Mouse (Mus musculus): ENCODE results near the gene Gm49721. TPM values are rescaled to one million over a fixed set of nuclear protein-coding genes. Genes with fewer than 3 reads are reported as not detected.
"Not testable (repeated sequence)": the region's sequence is repeated elsewhere in the genome, so short reads cannot be mapped to it uniquely, and the experiment has no call there.

Gene Gm49721
- polyA plus RNA-seq, 1 experiment from 2014 or later, result not detected

DNA sequence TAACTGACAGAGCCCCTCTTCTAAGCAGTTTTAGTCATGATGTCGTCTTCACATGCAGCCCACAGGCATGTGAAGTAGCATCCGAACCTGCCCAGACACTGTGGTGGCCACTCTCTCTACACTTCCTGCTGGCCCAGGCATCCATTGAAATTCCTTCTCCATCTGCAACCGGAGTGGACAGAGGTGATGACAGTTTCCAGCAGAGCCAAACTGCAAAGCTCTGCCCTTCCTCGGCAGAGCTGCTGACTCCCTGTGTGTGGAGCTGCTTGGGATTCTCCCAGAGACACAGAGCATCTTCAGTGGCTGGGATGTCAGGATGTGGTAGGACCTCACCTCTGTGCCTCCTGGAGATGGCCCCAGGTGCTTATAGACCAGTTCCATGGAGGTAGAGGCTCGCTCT, 105.8 kb downstream of the Gm49721 start:
- not testable (repeated sequence) for H3K9ac ChIP-seq (replicated peaks; ENCODE audit: low read length); H3K27me3 ChIP-seq (ENCODE audit: control insufficient read depth, insufficient read depth, low read length); H3K36me3 ChIP-seq (ENCODE audit: control insufficient read depth, insufficient read depth, low read length); H3K27ac ChIP-seq (replicated peaks; ENCODE audit: low read depth, low read length); H3K9me3 ChIP-seq (ENCODE audit: control insufficient read depth, low read length); H3K4me3 ChIP-seq (replicated peaks; ENCODE audit: low read depth, low read length); ATAC-seq (ENCODE audit: low FRiP score, low TSS enrichment); DNase-seq; H3K4me2 ChIP-seq (ENCODE audit: low read length); H3K4me1 ChIP-seq (ENCODE audit: control insufficient read depth, insufficient read depth, low read length)
- WGBS, result no CpG with 5 or more reads among the region's 5 CpGs

DNA sequence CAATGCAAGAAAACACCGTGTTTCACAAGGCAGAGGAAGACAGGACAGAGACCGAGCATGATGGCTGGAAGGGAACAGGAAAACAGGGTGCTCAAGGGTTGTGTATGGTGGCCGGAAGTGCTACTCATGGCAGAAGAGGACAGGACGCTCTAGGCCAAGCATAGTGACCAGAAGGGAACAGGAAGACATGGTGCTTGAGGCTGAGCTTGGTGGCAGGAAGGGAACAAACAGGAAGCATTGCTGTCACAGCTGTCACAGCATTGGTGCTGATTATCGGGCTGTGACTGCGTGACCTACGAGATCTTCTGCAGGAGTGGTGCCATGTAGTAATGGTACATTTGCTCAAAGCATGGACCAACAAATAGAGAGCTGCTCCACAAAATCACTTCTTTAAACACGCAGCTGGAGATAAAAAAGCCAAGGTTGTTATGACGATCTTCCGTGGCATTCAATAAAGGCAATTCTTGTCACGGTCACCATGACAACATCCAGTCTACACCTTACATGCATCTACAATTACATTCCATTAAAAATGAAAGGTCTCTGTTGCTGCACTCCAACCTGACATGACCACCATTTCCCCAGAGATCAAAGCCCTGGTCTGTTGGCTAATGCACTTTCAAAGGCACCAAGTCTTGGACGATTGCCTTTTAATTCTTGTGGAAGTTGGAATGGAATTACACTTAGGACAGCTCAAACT, 106.9 kb downstream of the Gm49721 start:
- H3K4me1 ChIP-seq (ENCODE audit: control insufficient read depth, insufficient read depth, low read length); H3K9me3 ChIP-seq (ENCODE audit: control insufficient read depth, low read length); ATAC-seq (ENCODE audit: low FRiP score, low TSS enrichment); H3K36me3 ChIP-seq (ENCODE audit: control insufficient read depth, insufficient read depth, low read length); H3K9ac ChIP-seq (replicated peaks; ENCODE audit: low read length); H3K4me2 ChIP-seq (ENCODE audit: low read length); H3K27ac ChIP-seq (replicated peaks; ENCODE audit: low read depth, low read length); H3K27me3 ChIP-seq (ENCODE audit: control insufficient read depth, insufficient read depth, low read length); H3K4me3 ChIP-seq (replicated peaks; ENCODE audit: low read depth, low read length); DNase-seq: not testable (repeated sequence)
- no CpG with 5 or more reads among the region's 12 CpGs for WGBS

DNA sequence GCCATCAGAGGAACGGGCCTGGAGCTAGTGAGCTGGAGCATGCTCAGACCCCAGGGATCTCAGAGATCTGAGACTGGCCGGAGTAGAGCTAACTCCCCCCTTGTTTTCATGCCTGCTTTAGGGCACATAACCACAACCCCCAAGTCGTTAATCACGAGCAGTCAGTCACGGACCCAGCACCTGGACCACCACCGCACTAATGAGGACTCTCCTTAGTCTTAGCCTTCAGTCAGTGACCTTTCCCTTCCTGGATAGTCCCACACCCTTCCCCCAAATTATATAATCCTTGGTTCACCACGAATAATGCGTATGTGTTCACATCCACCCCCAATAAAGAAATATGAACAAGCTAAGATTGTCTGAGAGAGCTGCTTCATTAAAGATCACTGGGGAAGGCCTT, 108.1 kb downstream of the Gm49721 start:
- not testable (repeated sequence) for H3K27ac ChIP-seq (replicated peaks; ENCODE audit: low read depth, low read length); H3K4me2 ChIP-seq (ENCODE audit: low read length); H3K4me3 ChIP-seq (replicated peaks; ENCODE audit: low read depth, low read length); ATAC-seq (ENCODE audit: low FRiP score, low TSS enrichment); H3K9ac ChIP-seq (replicated peaks; ENCODE audit: low read length); H3K36me3 ChIP-seq (ENCODE audit: control insufficient read depth, insufficient read depth, low read length); H3K27me3 ChIP-seq (ENCODE audit: control insufficient read depth, insufficient read depth, low read length); DNase-seq; H3K9me3 ChIP-seq (ENCODE audit: control insufficient read depth, low read length); H3K4me1 ChIP-seq (ENCODE audit: control insufficient read depth, insufficient read depth, low read length)
- 77% methylated on average over 6 of the region's 8 CpGs for WGBS

Other genes starting within 250 kb of the Gm49721 start
- gene Ezr, start 196.1 kb upstream of the Gm49721 start, polyA plus RNA-seq (2014; fragmentation: Nextera tagmentation; extraction: Ambion mirVana), result 20.8 and 27.8 TPM in 2 replicates
- 53.3 and 55.9 TPM in 2 replicates for gene Rsph3b, start 30.2 kb upstream of the Gm49721 start, polyA plus RNA-seq (2014; fragmentation: Nextera tagmentation; extraction: Ambion mirVana)
- gene Tagap1, start 17.7 kb upstream of the Gm49721 start, polyA plus RNA-seq (2014; fragmentation: Nextera tagmentation; extraction: Ambion mirVana), result 63.8 and 70.2 TPM in 2 replicates
- 62.1 and 64.3 TPM in 2 replicates for gene Rnaset2b, start 8.3 kb upstream of the Gm49721 start, polyA plus RNA-seq (2014; fragmentation: Nextera tagmentation; extraction: Ambion mirVana)
- gene Gm1604a, start 46.7 kb downstream of the Gm49721 start, polyA plus RNA-seq (2014; fragmentation: Nextera tagmentation; extraction: Ambion mirVana), result 0.49 TPM in 1 of 2 replicates, not detected in the other
- gene Rps6ka2, start 191.2 kb downstream of the Gm49721 start, polyA plus RNA-seq (2014; fragmentation: Nextera tagmentation; extraction: Ambion mirVana), result 17.3 and 22.7 TPM in 2 replicates

Measured in midbrain, embryonic 14.5 days (tissue).